Mouse (Mus musculus): Measurements from ENCODE around the gene Npb. TPM values are rescaled to one million over a fixed set of nuclear protein-coding genes. Genes with fewer than 3 reads are reported as not detected.

Npb gene
- polyA plus RNA-seq, 1 experiment = 2.8 TPM

DNA sequence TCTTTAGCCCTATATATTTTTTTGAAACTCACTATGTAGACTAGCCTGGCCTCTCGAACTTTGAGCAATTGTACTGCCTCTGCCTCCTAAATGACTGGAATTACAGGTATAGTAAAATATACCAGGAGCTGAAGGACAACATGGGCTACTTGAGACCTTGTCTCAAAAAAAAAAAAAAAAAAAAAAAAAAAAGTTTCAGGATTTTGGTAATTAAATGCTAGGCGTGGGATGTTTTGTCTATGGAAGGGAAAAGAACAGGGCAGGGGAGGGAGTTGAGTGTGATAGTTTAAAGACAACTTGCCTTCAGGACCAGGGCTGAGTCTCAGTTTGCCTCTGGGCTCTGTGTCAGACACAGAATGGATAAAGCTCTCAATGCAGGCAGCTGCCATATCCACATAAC is 33.2 kb upstream of the Npb start:
- Histone ChIP-seq H3K27me3 (ENCODE audit: control insufficient read depth, insufficient read depth, low read length) (no peaks in the 10 kb centered on the region), H3K4me3 (ENCODE audit: control insufficient read depth, insufficient read depth, low read length) (no peak overlapping the region), H3K36me3 (ENCODE audit: control insufficient read depth, insufficient read depth, low read length) (peaks cover 19% of the 10 kb centered on the region), H3K4me1 (replicated peaks; ENCODE audit: control insufficient read depth, insufficient read depth, low read length) (peaks cover 16% of the 10 kb centered on the region), H3K27ac (ENCODE audit: control insufficient read depth, insufficient read depth, low read length) (no peak overlapping the region)
- DNase-seq = no peak
- TF ChIP-seq CTCF (IDR thresholded peaks at IDR 0.05; ENCODE audit: borderline replicate concordance, control insufficient read depth, extremely low read depth, insufficient read depth, low read length, poor library complexity) (no peak), POLR2A (IDR thresholded peaks at IDR 0.05; ENCODE audit: control insufficient read depth, extremely low read depth, insufficient read depth, low read length, poor library complexity) (no peak)
- WGBS = 94% methylated on average over 2 of the region's 2 CpGs

DNA sequence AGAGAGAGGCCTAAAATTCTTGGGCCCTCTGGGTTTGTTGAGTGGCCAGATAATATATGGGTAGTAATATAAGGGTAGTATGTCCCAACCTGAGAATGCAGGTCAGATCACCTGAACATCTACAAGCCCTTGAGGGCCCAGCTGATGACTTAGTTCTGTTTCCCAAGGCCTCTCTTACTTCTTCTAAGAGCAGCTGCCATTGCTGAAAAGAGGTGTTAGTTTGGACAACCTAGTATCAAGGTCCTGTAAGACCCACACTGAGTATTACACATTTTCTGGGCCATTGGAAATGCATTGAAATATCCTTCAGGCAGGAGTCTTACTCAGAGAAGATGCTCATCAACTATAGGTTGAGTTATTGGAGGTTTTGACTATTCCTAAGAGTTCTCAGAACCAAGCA is 32.3 kb upstream of the Npb start:
- no peak for DNase-seq
- Histone ChIP-seq H3K27me3 (ENCODE audit: control insufficient read depth, insufficient read depth, low read length) (no peaks in the 10 kb centered on the region), H3K4me3 (ENCODE audit: control insufficient read depth, insufficient read depth, low read length) (no peak overlapping the region), H3K27ac (ENCODE audit: control insufficient read depth, insufficient read depth, low read length) (no peak overlapping the region), H3K4me1 (replicated peaks; ENCODE audit: control insufficient read depth, insufficient read depth, low read length) (peaks cover 22% of the 10 kb centered on the region), H3K36me3 (ENCODE audit: control insufficient read depth, insufficient read depth, low read length) (peaks cover 19% of the 10 kb centered on the region)
- TF ChIP-seq CTCF (IDR thresholded peaks at IDR 0.05; ENCODE audit: borderline replicate concordance, control insufficient read depth, extremely low read depth, insufficient read depth, low read length, poor library complexity) (no peak), POLR2A (IDR thresholded peaks at IDR 0.05; ENCODE audit: control insufficient read depth, extremely low read depth, insufficient read depth, low read length, poor library complexity) (no peak)

- Histone ChIP-seq H3K4me1 (replicated peaks; ENCODE audit: control insufficient read depth, insufficient read depth, low read length) (peaks cover 21% of the 10 kb centered on the region), H3K4me3 (ENCODE audit: control insufficient read depth, insufficient read depth, low read length) (no peak overlapping the region)
These were observed 31.8 kb upstream of the Npb start for GRCm38 (mm10) chr11:120576365-120576981.

DNA sequence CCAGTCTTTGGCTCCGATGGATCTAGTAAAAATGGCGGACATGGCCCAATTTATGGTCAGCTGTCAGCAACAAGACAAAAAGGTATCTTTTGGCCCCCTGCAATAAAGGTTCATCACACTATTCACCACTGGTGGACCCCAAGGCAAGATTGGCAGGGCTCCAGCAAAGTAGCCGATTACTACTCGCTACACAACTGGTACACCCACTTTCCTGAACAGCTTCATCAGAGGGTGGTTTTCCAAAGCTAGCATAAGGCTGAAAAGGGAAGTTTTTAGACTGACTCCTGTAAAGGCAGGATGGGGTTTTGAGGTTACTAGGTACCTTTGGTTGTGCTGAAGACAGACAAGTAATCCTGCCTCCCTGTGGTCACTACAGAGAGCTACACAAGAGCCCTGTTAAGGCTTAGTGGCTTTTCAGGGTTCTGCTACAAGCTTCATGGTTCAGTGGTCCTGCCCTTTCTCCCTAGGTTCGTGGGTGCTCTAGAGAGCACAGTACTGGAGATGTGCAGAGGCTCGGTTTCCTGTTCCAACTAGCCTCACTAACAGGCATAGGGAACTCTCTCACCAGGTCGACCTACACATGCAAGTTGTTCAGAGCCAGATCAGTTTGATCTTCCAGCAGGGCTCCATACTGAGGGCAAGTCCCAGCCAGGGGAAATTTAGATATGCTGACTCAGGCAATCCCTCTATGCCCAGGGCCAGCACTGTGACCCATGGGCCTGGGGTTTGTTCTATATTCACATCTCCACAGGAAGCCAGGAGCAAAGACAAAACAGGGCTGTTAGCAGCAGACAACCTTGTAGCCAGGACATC is 30.9 kb upstream of the Npb start:
- no peak overlapping the region for H3K27ac ChIP-seq (ENCODE audit: control insufficient read depth, insufficient read depth, low read length)
- no peak for DNase-seq
- H3K27me3 ChIP-seq (ENCODE audit: control insufficient read depth, insufficient read depth, low read length) = no peaks in the 10 kb centered on the region
- H3K4me1 ChIP-seq (replicated peaks; ENCODE audit: control insufficient read depth, insufficient read depth, low read length) = peaks cover 24% of the 10 kb centered on the region
- no peak overlapping the region for H3K4me3 ChIP-seq (ENCODE audit: control insufficient read depth, insufficient read depth, low read length)
- TF ChIP-seq POLR2A (IDR thresholded peaks at IDR 0.05; ENCODE audit: control insufficient read depth, extremely low read depth, insufficient read depth, low read length, poor library complexity) (no peak), CTCF (IDR thresholded peaks at IDR 0.05; ENCODE audit: borderline replicate concordance, control insufficient read depth, extremely low read depth, insufficient read depth, low read length, poor library complexity) (peak; percentile 17; the same call in 1 of the 2 replicates)
- peaks cover 19% of the 10 kb centered on the region for H3K36me3 ChIP-seq (ENCODE audit: control insufficient read depth, insufficient read depth, low read length)
- 72% methylated on average over 7 of the region's 7 CpGs for WGBS

More at GRCm38 (mm10) chr11:120576365-120576981, 31.8 kb upstream of the Npb start:
- WGBS = 98% methylated on average over 3 of the region's 3 CpGs
- TF ChIP-seq CTCF (IDR thresholded peaks at IDR 0.05; ENCODE audit: borderline replicate concordance, control insufficient read depth, extremely low read depth, insufficient read depth, low read length, poor library complexity) (no peak), POLR2A (IDR thresholded peaks at IDR 0.05; ENCODE audit: control insufficient read depth, extremely low read depth, insufficient read depth, low read length, poor library complexity) (no peak)
- Histone ChIP-seq H3K27ac (ENCODE audit: control insufficient read depth, insufficient read depth, low read length) (no peak overlapping the region), H3K36me3 (ENCODE audit: control insufficient read depth, insufficient read depth, low read length) (peaks cover 19% of the 10 kb centered on the region), H3K27me3 (ENCODE audit: control insufficient read depth, insufficient read depth, low read length) (no peaks in the 10 kb centered on the region)
- DNase-seq = no peak

DNA sequence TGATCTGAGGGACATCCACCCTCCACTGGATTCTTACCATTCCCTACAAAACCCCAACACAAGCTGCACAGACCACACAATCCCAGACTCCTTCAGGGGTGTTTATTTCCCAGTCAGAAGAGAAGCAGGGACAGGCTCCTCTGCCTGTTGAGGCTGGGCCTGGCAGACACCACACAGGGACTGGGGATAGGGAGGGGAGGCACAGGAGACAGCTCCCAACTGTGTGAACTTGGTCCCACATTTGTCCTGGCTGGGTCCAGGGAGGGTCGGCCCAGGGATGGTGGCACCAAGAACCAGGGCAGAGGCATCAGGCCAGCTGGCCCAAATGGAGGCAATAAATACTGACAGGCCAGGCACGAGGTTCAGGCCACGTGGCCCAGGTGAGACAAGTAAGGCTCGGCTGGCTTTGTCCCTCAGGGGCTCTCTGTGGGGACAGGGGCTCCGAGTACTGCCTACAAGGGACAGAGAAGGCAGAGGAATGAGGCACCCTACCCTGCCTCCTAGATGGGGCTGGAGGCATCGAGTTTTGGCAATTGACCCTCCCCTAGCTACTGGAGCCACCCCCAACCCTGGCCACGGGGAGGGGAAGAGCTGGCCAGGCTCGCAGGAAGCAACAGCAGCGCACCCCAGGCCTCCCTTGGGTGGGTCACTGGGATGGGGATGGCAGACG is 30.1 kb upstream of the Npb start:
- no peak for TF ChIP-seq CTCF (IDR thresholded peaks at IDR 0.05; ENCODE audit: borderline replicate concordance, control insufficient read depth, extremely low read depth, insufficient read depth, low read length, poor library complexity)
- no peak for TF ChIP-seq POLR2A (IDR thresholded peaks at IDR 0.05; ENCODE audit: control insufficient read depth, extremely low read depth, insufficient read depth, low read length, poor library complexity)
- Histone ChIP-seq H3K27ac (ENCODE audit: control insufficient read depth, insufficient read depth, low read length) (no peak overlapping the region), H3K27me3 (ENCODE audit: control insufficient read depth, insufficient read depth, low read length) (no peaks in the 10 kb centered on the region), H3K4me3 (ENCODE audit: control insufficient read depth, insufficient read depth, low read length) (no peak overlapping the region), H3K36me3 (ENCODE audit: control insufficient read depth, insufficient read depth, low read length) (peaks cover 19% of the 10 kb centered on the region), H3K4me1 (replicated peaks; ENCODE audit: control insufficient read depth, insufficient read depth, low read length) (peaks cover 26% of the 10 kb centered on the region)
- WGBS = 87% methylated on average over 10 of the region's 10 CpGs
- no peak for DNase-seq

DNA sequence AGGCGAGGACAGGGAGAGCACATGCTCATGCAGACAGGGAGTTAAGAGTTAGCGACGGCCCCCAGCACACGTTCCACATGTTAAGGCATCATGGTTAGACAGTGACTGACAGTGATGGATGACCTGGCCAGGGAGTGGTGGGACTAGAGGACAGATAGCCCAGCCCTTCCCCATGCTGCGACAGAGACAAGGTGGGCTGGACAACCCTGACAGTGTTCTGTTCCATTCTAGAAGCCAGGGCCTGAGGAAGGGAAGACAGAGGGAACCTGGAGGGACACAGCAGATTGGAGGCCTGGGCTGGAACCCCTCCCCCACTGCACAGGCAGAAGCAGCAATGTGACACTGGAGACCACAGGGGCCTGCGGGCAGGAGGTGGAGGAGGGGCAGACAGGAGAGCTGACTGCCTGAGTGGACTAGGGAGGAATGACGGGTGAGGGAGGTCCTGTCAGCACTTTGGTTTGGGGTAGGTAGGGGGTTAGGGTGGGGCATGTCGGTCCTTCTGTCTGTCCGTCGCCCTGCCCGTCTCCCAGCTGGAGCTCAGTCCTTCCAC is 29.5 kb upstream of the Npb start:
- Histone ChIP-seq H3K4me1 (replicated peaks; ENCODE audit: control insufficient read depth, insufficient read depth, low read length) (peaks cover 25% of the 10 kb centered on the region), H3K4me3 (ENCODE audit: control insufficient read depth, insufficient read depth, low read length) (no peak overlapping the region), H3K27ac (ENCODE audit: control insufficient read depth, insufficient read depth, low read length) (no peak overlapping the region), H3K27me3 (ENCODE audit: control insufficient read depth, insufficient read depth, low read length) (no peaks in the 10 kb centered on the region), H3K36me3 (ENCODE audit: control insufficient read depth, insufficient read depth, low read length) (peaks cover 19% of the 10 kb centered on the region)
- TF ChIP-seq CTCF (IDR thresholded peaks at IDR 0.05; ENCODE audit: borderline replicate concordance, control insufficient read depth, extremely low read depth, insufficient read depth, low read length, poor library complexity) (no peak), POLR2A (IDR thresholded peaks at IDR 0.05; ENCODE audit: control insufficient read depth, extremely low read depth, insufficient read depth, low read length, poor library complexity) (no peak)
- DNase-seq = peak; percentile 15
- WGBS = 95% methylated on average over 11 of the region's 11 CpGs
